Mouse (Mus musculus): ENCODE results near the gene Plac9b. TPM values are rescaled to one million over a fixed set of nuclear protein-coding genes. Genes with fewer than 3 reads are reported as not detected.
"Not testable (repeated sequence)": the region's sequence is repeated elsewhere in the genome, so short reads cannot be mapped to it uniquely, and the experiment has no call there.

Plac9b gene
- 10 to 100 TPM; 36.0 to 37.7 TPM for total RNA-seq (2021)
- polyA plus RNA-seq (2012; rRNA removed) = 43.4 and 81.1 TPM in 2 replicates
- long read RNA-seq, transcript Plac9b-203 (4 exons, 1,040 nt) = major isoform, 16 of 19 reads
- long read RNA-seq, partial matches to known transcripts = 2 of 19 reads
- long read RNA-seq, other reads (novel, unspliced or antisense) = 0 of 19 reads

DNA sequence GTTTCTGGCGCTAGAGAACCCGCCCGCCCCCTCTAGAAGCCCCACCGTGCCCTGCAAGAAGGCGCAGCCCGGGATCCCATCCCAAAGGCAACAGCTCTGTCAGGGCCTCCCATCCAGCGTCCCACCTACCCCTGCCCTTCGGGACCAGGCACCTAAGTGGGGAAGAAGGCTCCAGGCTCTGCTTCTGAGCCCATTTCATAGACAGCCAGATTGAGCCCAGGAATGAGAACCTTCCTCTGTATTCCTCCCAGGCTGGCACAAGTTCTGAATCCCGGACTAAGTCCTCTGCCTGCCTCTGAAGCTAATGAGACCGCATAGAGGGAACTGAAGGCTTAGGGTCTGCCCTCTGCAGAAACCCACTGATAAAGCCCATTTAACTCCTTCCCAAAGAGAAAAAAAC lies at the start of gene Plac9b:
TSS of gene Plac9b (minus strand) at position 101 of the 400 bp plus-strand sequence.
- H3K36me3 ChIP-seq (ENCODE audit: control insufficient read depth, insufficient read depth, low read length); H3K27ac ChIP-seq; H3K27me3 ChIP-seq (ENCODE audit: control insufficient read depth, insufficient read depth, low read length); H3K9ac ChIP-seq (ENCODE audit: low read depth, low read length); DNase-seq; intact Hi-C loops (cut with DNase I); H3K4me3 ChIP-seq; H3K79me2 ChIP-seq (replicated peaks; ENCODE audit: control insufficient read depth, insufficient read depth, low read length); H3K4me1 ChIP-seq (ENCODE audit: control insufficient read depth, insufficient read depth, low read length): not testable (repeated sequence)
- WGBS = no CpG with 5 or more reads among the region's 10 CpGs

DNA sequence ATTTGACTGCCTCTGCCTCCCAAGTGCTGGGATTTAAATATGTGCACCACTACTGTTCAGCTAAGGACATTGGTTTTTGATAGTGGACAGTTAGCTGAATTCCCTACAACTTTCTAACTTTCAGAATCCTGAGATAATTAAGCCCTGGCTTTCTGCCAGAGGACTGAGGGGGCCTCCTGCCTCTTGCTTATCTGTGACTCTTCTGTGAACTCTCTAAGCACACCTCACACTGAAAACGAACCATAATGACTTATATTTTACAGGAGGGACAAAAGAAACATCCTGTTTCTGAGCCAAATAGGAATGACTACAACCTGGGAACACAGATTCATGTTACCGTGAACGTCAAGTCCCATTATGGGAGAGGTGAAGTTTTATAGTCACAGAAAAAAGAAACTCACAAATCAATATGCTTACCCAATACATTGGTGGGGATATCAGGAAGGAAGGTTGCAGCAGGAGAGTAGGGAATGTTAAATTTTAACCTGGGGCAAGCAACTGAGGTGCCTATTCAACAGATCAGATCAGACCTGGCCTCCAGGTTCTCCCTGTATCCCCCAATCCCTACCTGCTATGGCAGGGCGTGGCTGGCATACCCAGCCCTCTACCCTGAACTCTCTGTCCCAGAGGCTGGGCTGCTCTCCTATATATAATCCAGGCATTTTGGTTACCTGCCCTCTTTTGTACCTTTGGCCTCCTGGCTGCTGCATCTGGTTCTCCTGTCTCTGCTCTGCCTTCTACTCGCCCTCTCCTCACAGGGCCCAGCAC lies 34.1 kb upstream of the Plac9b start:
- H3K79me2 ChIP-seq (replicated peaks; ENCODE audit: control insufficient read depth, insufficient read depth, low read length); H3K27ac ChIP-seq; intact Hi-C loops (cut with DNase I); DNase-seq; H3K9ac ChIP-seq (ENCODE audit: low read depth, low read length); H3K4me3 ChIP-seq; H3K4me1 ChIP-seq (ENCODE audit: control insufficient read depth, insufficient read depth, low read length); H3K36me3 ChIP-seq (ENCODE audit: control insufficient read depth, insufficient read depth, low read length); H3K27me3 ChIP-seq (ENCODE audit: control insufficient read depth, insufficient read depth, low read length): not testable (repeated sequence)
- WGBS = no CpG with 5 or more reads among the region's 5 CpGs

DNA sequence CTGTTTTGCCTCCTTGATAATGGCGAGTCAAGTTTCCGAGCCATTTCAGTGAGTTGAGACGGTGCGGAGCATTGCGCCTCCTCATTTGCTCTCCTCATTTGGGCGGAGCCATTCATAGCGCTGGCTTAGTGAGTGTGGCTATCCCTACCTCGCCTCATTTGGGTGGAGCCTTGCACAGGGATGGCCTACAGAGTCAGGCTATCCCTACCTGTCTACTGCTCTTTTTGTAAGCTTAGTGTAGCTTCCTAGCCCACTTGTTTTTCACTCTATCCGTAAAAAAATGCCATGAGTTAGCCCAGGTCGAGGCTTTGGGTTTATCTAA lies 24.6 kb upstream of the Plac9b start, which contains the start of gene Tmem254b:
TSS of gene Tmem254b (minus strand) at position 116 of the 322 bp plus-strand sequence.
- H3K9ac ChIP-seq (ENCODE audit: low read depth, low read length); H3K4me1 ChIP-seq (ENCODE audit: control insufficient read depth, insufficient read depth, low read length); H3K27ac ChIP-seq; H3K79me2 ChIP-seq (replicated peaks; ENCODE audit: control insufficient read depth, insufficient read depth, low read length); H3K4me3 ChIP-seq; H3K27me3 ChIP-seq (ENCODE audit: control insufficient read depth, insufficient read depth, low read length); intact Hi-C loops (cut with DNase I); H3K36me3 ChIP-seq (ENCODE audit: control insufficient read depth, insufficient read depth, low read length); DNase-seq: not testable (repeated sequence)
- no CpG with 5 or more reads among the region's 10 CpGs for WGBS

DNA sequence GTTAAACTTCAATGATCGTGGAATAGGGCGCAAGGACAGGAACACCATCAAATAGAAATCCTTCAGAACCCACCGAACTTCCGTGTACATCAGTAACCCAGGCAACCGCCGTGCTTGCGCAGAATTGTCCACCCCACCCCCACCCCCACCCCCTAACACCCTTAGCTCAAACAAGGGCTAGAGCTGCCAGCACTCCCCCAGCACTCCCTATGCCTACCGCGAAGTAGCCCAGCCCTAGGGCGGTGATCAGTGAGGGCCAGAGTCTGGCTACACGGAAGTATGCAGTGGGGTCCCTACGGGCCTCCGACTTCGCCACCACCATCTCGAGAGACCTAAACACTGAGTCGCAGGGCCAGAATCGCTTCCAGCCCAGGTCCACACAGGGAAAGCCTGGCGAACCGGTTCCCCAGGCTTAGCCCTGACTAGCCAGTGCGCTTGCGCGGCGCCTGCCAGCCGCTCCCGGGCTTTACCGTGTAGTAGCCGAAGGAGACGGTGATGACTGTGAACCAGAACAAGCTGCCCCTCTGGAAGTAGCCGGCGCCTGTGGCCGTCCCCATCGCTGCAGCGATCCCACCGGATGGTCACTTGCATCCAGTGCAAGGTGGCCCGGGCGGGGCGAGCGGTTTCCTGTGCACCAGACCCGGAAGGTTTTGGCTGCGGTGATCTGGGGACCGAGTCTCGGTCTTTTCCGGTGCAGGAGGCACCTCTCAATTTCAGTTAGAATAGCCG lies 24.1 kb upstream of the Plac9b start:
- H3K27ac ChIP-seq; H3K9ac ChIP-seq (ENCODE audit: low read depth, low read length); H3K27me3 ChIP-seq (ENCODE audit: control insufficient read depth, insufficient read depth, low read length); H3K4me3 ChIP-seq; H3K4me1 ChIP-seq (ENCODE audit: control insufficient read depth, insufficient read depth, low read length); H3K36me3 ChIP-seq (ENCODE audit: control insufficient read depth, insufficient read depth, low read length); H3K79me2 ChIP-seq (replicated peaks; ENCODE audit: control insufficient read depth, insufficient read depth, low read length); intact Hi-C loops (cut with DNase I); DNase-seq: not testable (repeated sequence)
- no CpG with 5 or more reads among the region's 44 CpGs for WGBS

DNA sequence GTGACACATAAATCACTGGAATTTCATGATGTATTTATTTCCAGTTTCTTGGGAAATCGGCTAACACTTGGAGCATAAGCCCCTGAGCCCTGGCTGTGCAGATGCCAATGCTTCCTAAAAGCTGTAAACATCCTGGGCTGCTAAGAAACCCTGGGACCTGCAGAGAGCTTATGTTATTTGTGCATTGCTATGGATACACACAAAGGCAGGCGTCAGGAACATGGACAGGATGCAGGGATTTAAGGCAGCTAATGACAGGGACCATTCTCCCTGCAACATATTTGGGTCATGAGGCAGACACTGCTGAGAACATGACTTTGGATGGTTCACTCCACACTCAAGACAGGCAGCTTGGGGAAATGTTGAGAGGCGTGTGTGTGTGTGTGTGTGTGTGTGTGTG lies 15.6 kb upstream of the Plac9b start:
- H3K36me3 ChIP-seq (ENCODE audit: control insufficient read depth, insufficient read depth, low read length); H3K27ac ChIP-seq; H3K79me2 ChIP-seq (replicated peaks; ENCODE audit: control insufficient read depth, insufficient read depth, low read length); H3K27me3 ChIP-seq (ENCODE audit: control insufficient read depth, insufficient read depth, low read length); intact Hi-C loops (cut with DNase I); H3K4me1 ChIP-seq (ENCODE audit: control insufficient read depth, insufficient read depth, low read length); DNase-seq; H3K9ac ChIP-seq (ENCODE audit: low read depth, low read length); H3K4me3 ChIP-seq: not testable (repeated sequence)
- WGBS = no CpG with 5 or more reads among the region's 3 CpGs

DNA sequence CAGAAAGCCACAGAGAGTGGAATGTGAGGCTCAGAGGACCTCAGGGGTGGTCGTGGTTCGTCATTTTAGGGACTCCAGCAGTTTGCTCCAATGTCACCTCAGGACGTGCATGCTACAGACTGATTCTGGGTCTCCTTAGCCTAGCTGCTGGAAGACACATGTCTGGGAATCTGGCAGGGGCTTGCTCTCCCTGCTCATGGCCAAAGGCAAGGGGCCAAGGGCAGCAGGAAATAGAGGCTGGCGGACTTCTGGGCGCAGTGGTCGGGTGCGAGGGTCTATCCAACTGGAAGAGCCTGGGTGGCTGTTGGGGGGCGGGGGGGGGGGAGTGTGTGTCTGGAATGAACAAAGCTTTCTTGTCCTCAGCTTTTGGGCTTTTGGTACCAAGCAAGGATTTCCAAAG lies 6.1 kb upstream of the Plac9b start:
- DNase-seq; H3K27ac ChIP-seq; H3K79me2 ChIP-seq (replicated peaks; ENCODE audit: control insufficient read depth, insufficient read depth, low read length); H3K9ac ChIP-seq (ENCODE audit: low read depth, low read length); H3K4me3 ChIP-seq; intact Hi-C loops (cut with DNase I); H3K4me1 ChIP-seq (ENCODE audit: control insufficient read depth, insufficient read depth, low read length); H3K36me3 ChIP-seq (ENCODE audit: control insufficient read depth, insufficient read depth, low read length); H3K27me3 ChIP-seq (ENCODE audit: control insufficient read depth, insufficient read depth, low read length): not testable (repeated sequence)
- WGBS = no CpG with 5 or more reads among the region's 8 CpGs

DNA sequence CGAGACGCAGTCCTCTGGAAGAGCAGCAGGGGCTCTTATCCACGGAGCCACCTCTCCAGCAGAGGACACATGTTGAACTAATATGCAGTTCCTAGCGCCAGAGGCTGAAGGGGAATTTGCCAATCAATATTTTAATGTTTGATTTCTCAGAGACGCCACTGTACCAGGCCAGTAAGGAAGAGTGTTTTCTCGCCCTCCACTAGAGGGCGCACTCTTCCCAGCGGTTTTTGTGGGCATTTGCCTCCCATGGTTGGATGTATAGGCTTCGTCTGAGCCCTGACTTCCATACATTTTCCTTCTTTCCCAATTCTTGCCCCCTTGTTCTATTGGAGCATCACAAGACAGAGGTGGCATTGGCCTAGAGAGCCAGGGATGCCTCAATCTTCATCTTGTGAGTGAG lies 4.4 kb upstream of the Plac9b start:
- H3K4me1 ChIP-seq (ENCODE audit: control insufficient read depth, insufficient read depth, low read length); H3K9ac ChIP-seq (ENCODE audit: low read depth, low read length); intact Hi-C loops (cut with DNase I); H3K79me2 ChIP-seq (replicated peaks; ENCODE audit: control insufficient read depth, insufficient read depth, low read length); DNase-seq; H3K4me3 ChIP-seq; H3K27ac ChIP-seq; H3K27me3 ChIP-seq (ENCODE audit: control insufficient read depth, insufficient read depth, low read length); H3K36me3 ChIP-seq (ENCODE audit: control insufficient read depth, insufficient read depth, low read length): not testable (repeated sequence)
- no CpG with 5 or more reads among the region's 9 CpGs for WGBS

DNA sequence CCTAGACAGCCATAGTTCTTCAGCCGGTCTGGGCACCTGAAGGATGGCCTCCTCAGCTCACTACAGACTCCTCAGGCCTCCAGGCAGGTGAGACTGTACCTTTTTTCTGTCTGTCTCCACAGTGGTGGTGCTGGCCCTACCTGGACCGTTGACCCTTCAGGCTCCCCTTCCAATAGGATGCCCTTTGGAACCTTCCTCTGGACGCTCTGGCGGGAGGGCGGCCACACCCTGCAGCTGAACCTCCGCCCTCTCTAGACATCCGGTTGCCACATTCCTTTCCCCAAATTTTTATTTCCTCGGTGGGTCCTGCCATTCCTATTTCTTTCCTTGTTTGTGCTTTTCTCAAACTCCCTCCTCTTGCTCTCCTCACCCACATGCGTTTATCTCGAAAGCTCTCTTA lies 620 bp downstream of the Plac9b start:
- no CpG with 5 or more reads among the region's 10 CpGs for WGBS
- H3K27me3 ChIP-seq (ENCODE audit: control insufficient read depth, insufficient read depth, low read length); H3K9ac ChIP-seq (ENCODE audit: low read depth, low read length); H3K36me3 ChIP-seq (ENCODE audit: control insufficient read depth, insufficient read depth, low read length); DNase-seq; H3K27ac ChIP-seq; H3K79me2 ChIP-seq (replicated peaks; ENCODE audit: control insufficient read depth, insufficient read depth, low read length); H3K4me3 ChIP-seq; intact Hi-C loops (cut with DNase I); H3K4me1 ChIP-seq (ENCODE audit: control insufficient read depth, insufficient read depth, low read length): not testable (repeated sequence)

DNA sequence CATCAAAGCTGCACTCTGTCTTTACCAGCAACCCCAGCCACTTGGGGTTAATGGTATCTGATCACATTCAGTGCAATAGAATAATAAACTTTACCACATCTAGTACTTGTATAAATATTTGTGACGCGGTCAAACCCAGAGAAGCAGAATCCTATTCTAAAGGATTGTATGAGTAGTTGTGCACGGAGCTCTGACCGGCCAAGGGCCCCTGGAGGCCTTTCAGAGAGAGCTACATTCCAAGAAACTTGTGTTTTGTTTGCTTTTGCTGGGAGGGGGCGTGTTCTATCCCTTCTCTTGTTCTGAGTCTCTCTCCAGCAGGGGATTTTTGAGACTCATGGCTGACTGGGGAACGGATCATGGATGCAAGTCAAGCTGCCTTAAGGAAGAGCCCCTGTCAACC lies 7.3 kb downstream of the Plac9b start:
- H3K4me1 ChIP-seq (ENCODE audit: control insufficient read depth, insufficient read depth, low read length); H3K9ac ChIP-seq (ENCODE audit: low read depth, low read length); H3K27ac ChIP-seq; DNase-seq; H3K36me3 ChIP-seq (ENCODE audit: control insufficient read depth, insufficient read depth, low read length); H3K4me3 ChIP-seq; intact Hi-C loops (cut with DNase I); H3K79me2 ChIP-seq (replicated peaks; ENCODE audit: control insufficient read depth, insufficient read depth, low read length); H3K27me3 ChIP-seq (ENCODE audit: control insufficient read depth, insufficient read depth, low read length): not testable (repeated sequence)
- no CpG with 5 or more reads among the region's 6 CpGs for WGBS

All from heart, adult 2 months (tissue).